Mouse (Mus musculus) cerebellum, adult 18-20 months (tissue): Measurements from ENCODE around the gene Flvcr1.
"Not testable (repeated sequence)": the region's sequence is repeated elsewhere in the genome, so short reads cannot be mapped to it uniquely, and the experiment has no call there.

Experiments used
- DNase-seq, 2 experiments: peaks; one replicate each; pipeline ENCODE4 v3.0.0; 2021

The Flvcr1 gene

GRCm38 (mm10) chr1:191036554-191037334, 10.8 kb upstream of the Flvcr1 start, which contains the start of gene Spata45:
Gene Spata45, plus strand, starts transcription at chr1:191036639.
- no peak for DNase-seq

GRCm38 (mm10) chr1:191035649-191036048, 9.7 kb upstream of the Flvcr1 start:
- no peak for DNase-seq

- not testable (repeated sequence) for DNase-seq
These were observed 5.0 kb upstream of the Flvcr1 start for GRCm38 (mm10) chr1:191030922-191031425.

GRCm38 (mm10) chr1:191030182-191030581, 4.2 kb upstream of the Flvcr1 start:
- DNase-seq = no peak

GRCm38 (mm10) chr1:191025016-191026012, 644 bp downstream of the Flvcr1 start:
- peak in 1 of 2 experiments; percentile 43 for DNase-seq

GRCm38 (mm10) chr1:191023806-191024205, 2.2 kb downstream of the Flvcr1 start:
- DNase-seq = not testable (repeated sequence)

- no peak for DNase-seq
These were observed 2.8 kb downstream of the Flvcr1 start for GRCm38 (mm10) chr1:191023140-191023539.

GRCm38 (mm10) chr1:191021016-191021415, 4.9 kb downstream of the Flvcr1 start:
- DNase-seq = no peak

GRCm38 (mm10) chr1:191020217-191020924, 5.6 kb downstream of the Flvcr1 start:
- no peak for DNase-seq

- DNase-seq = no peak
These were observed 6.2 kb downstream of the Flvcr1 start for GRCm38 (mm10) chr1:191019803-191020202.

- DNase-seq = no peak
These were observed 11.7 kb downstream of the Flvcr1 start for GRCm38 (mm10) chr1:191014271-191014670.

- DNase-seq = no peak
These were observed 17.3 kb downstream of the Flvcr1 start for GRCm38 (mm10) chr1:191008707-191009106.

GRCm38 (mm10) chr1:191002201-191002600, 23.8 kb downstream of the Flvcr1 start:
- DNase-seq = no peak

- peak; percentile 27 to 44 for DNase-seq
These were observed 25.3 kb downstream of the Flvcr1 start for GRCm38 (mm10) chr1:191000686-191001085.

- DNase-seq = no peak
These were observed 27.9 kb downstream of the Flvcr1 start for GRCm38 (mm10) chr1:190998027-190998426.

GRCm38 (mm10) chr1:190996346-190996877, 29.5 kb downstream of the Flvcr1 start:
- no peak for DNase-seq

- DNase-seq = peak; percentile 23 to 27
These were observed 30.4 kb downstream of the Flvcr1 start for GRCm38 (mm10) chr1:190995548-190995947.

- DNase-seq = no peak
These were observed 36.4 kb downstream of the Flvcr1 start for GRCm38 (mm10) chr1:190989437-190990082.

- DNase-seq = no peak
These were observed 44.5 kb downstream of the Flvcr1 start for GRCm38 (mm10) chr1:190981412-190981811.

- DNase-seq = no peak
These were observed 45.5 kb downstream of the Flvcr1 start for GRCm38 (mm10) chr1:190980470-190980869.

GRCm38 (mm10) chr1:190979100-190979563, 46.8 kb downstream of the Flvcr1 start, which contains the start of gene Vash2:
Gene Vash2, minus strand, starts transcription at chr1:190979296.
- DNase-seq = peak; percentile 54 to 56
